Mouse (Mus musculus) intestine, embryonic 15.5 days (tissue): Measurements from ENCODE around the gene Gpsm1. TPM values are rescaled to one million over a fixed set of nuclear protein-coding genes. Genes with fewer than 3 reads are reported as not detected.
"Not testable (repeated sequence)": the region's sequence is repeated elsewhere in the genome, so short reads cannot be mapped to it uniquely, and the experiment has no call there.

Experiments
- ATAC-seq: fragments of 200-750 bp; cut with Nextera tagmentation; 2 replicates; pipeline ENCODE4 v1.8.0; 2017; ENCODE audit warnings: moderate TSS enrichment, moderate library complexity
- H3K27ac ChIP-seq: fragments of 300-500 bp; sonication (generic); 2 replicates; pipeline ENCODE4 v1.5.1; 2015; ENCODE audit warnings: mild to moderate bottlenecking, inconsistent platforms
- H3K27me3 ChIP-seq: fragments of 300-500 bp; sonication (generic); replicated peaks from 2 replicates; pipeline ENCODE4 v1.6.1; 2015; ENCODE audit warnings: inconsistent platforms
- H3K36me3 ChIP-seq: fragments of 300-500 bp; sonication (generic); 2 replicates; pipeline ENCODE4 v1.6.1; 2015; ENCODE audit warnings: inconsistent platforms
- H3K4me1 ChIP-seq: fragments of 300-500 bp; sonication (generic); replicated peaks from 2 replicates; pipeline ENCODE4 v1.6.1; 2015; ENCODE audit warnings: inconsistent platforms
- H3K4me2 ChIP-seq: fragments of 300-500 bp; sonication (generic); replicated peaks from 2 replicates; pipeline ENCODE4 v1.6.1; 2015; ENCODE audit warnings: mild to moderate bottlenecking, inconsistent platforms
- H3K4me3 ChIP-seq: fragments of 300-500 bp; sonication (generic); replicated peaks from 2 replicates; pipeline ENCODE4 v1.5.1; 2015; ENCODE audit warnings: inconsistent platforms
- H3K9ac ChIP-seq: fragments of 300-500 bp; sonication (generic); 2 replicates; pipeline ENCODE4 v1.6.1; 2015; ENCODE audit warnings: inconsistent platforms
- H3K9me3 ChIP-seq: fragments of 300-500 bp; sonication (generic); 2 replicates; pipeline ENCODE4 v1.6.1; 2016; ENCODE audit warnings: inconsistent platforms
- WGBS: fragments of 180-500 bp; shearing (Covaris S2); methylation state at CpG from one replicate; pipeline ENCODE4 v1.1.7; 2015; 5-methylcytosine and 5-hydroxymethylcytosine counted together
- polyA plus RNA-seq: library from polyadenylated mRNA; unstranded; fragments of >200 nt; fragmentation: Nextera tagmentation; extraction: Ambion mirVana; gene quantifications from 2 replicates; pipeline ENCODE4 v1.2.1, GENCODE M21; 2015

Gpsm1 gene
- polyA plus RNA-seq, 1 experiment from 2014 or later, result 26.8 TPM

- Histone ChIP-seq H3K4me2 (no peak overlapping the region), H3K4me1 (peaks cover 6% of the 10 kb centered on the region), H3K27ac (no peak overlapping the region), H3K36me3 (peaks cover 40% of the 10 kb centered on the region), H3K9me3 (no peaks in the 10 kb centered on the region), H3K4me3 (no peak overlapping the region), H3K27me3 (no peaks in the 10 kb centered on the region), H3K9ac (no peak overlapping the region)
- ATAC-seq, result no peak
- WGBS, result 54% methylated on average over 5 of the region's 5 CpGs
Observed at GRCm38 (mm10) chr2:26363481-26363880, 48.2 kb downstream of the Gpsm1 start.

DNA sequence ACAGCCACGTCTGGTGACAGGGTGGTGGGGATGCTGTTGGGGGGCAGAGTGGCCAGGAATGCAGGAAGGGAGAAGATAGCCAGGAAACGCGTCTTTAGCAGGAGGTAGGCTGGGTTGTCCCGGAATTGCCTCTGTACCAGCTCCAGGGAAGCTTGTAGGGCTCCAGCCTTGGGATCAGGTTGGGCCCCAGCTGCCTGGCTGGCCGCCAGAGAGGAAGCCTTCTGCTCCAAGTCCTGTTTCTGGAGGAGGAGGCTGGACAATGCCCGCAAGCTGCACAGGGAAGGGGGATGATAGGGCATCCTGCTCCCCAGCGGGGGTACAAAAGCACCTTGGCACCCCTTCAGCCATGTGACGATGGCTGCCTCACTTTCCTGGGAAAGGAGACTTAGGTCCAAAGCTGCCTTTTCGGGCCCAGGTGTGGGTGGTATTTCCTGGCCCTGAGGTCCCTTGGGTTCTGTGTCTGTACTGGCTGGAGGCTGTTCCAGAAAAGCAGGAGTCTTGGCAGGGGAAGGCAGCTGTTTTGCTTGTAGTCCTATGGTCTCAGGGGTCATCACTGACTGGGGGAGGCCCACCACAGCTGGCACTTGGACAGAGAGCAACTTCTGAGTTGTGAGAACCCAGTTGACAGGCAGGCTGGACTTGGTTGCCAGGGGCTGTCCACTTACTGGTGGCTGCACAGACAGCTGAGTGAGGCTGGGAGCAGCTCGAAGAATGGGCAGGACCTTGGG is 49.6 kb downstream of the Gpsm1 start:
- no peak for ATAC-seq
- Histone ChIP-seq H3K4me3 (no peak overlapping the region), H3K9ac (no peak overlapping the region), H3K36me3 (peaks cover 54% of the 10 kb centered on the region), H3K4me2 (no peak overlapping the region), H3K9me3 (no peaks in the 10 kb centered on the region), H3K27me3 (no peaks in the 10 kb centered on the region), H3K4me1 (peaks cover 6% of the 10 kb centered on the region), H3K27ac (no peak overlapping the region)
- WGBS, result 72% methylated on average over 10 of the region's 10 CpGs

- Histone ChIP-seq H3K9ac (no peak overlapping the region), H3K36me3 (peaks cover 65% of the 10 kb centered on the region), H3K27ac (no peak overlapping the region), H3K9me3 (no peaks in the 10 kb centered on the region), H3K4me1 (peaks cover 6% of the 10 kb centered on the region), H3K4me2 (no peak overlapping the region), H3K4me3 (no peak overlapping the region), H3K27me3 (no peaks in the 10 kb centered on the region)
- ATAC-seq, result no peak
- WGBS, result 94% methylated on average over 6 of the region's 6 CpGs
Observed at GRCm38 (mm10) chr2:26367911-26368310, 52.6 kb downstream of the Gpsm1 start.

DNA sequence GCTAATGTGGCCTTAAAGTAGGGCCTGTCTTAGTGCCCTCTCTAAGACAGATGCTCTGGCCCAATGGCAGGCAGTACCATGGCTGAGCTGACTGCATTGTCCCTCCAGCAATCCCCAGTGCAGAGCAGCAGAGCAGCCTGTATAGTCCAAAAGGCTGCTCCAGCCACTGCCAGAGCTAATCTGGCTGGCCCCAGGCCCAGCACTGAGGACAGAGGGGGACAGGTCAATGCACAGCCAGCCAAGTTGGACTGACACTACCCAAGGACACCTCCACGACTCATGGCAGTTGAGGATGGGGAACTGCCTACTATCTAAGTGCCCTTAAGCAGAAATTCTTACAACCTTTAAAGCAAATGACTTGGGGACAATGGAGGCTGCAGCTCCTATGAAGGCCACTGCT is 53.3 kb downstream of the Gpsm1 start:
- H3K9me3 ChIP-seq, result no peaks in the 10 kb centered on the region
- no peak for ATAC-seq

GRCm38 (mm10) chr2:26372396-26372795 is 57.1 kb downstream of the Gpsm1 start:
- H3K9me3 ChIP-seq, result no peaks in the 10 kb centered on the region
- H3K4me1 ChIP-seq, result no peaks in the 10 kb centered on the region
- H3K4me3 ChIP-seq, result no peak overlapping the region
- H3K4me2 ChIP-seq, result no peak overlapping the region
- H3K27me3 ChIP-seq, result no peaks in the 10 kb centered on the region
- peaks cover 66% of the 10 kb centered on the region for H3K36me3 ChIP-seq
- WGBS, result 93% methylated on average over 8 of the region's 8 CpGs
- no peak overlapping the region for H3K27ac ChIP-seq
- no peak for ATAC-seq
- H3K9ac ChIP-seq, result no peak overlapping the region

More for the DNA sequence above, 53.3 kb downstream of the Gpsm1 start:
- Histone ChIP-seq H3K4me1 (peaks cover 6% of the 10 kb centered on the region), H3K9ac (no peak overlapping the region), H3K4me3 (no peak overlapping the region), H3K36me3 (peaks cover 65% of the 10 kb centered on the region), H3K27me3 (no peaks in the 10 kb centered on the region), H3K4me2 (no peak overlapping the region), H3K27ac (no peak overlapping the region)
- WGBS, result 90% methylated on average over 1 of the region's 1 CpGs

DNA sequence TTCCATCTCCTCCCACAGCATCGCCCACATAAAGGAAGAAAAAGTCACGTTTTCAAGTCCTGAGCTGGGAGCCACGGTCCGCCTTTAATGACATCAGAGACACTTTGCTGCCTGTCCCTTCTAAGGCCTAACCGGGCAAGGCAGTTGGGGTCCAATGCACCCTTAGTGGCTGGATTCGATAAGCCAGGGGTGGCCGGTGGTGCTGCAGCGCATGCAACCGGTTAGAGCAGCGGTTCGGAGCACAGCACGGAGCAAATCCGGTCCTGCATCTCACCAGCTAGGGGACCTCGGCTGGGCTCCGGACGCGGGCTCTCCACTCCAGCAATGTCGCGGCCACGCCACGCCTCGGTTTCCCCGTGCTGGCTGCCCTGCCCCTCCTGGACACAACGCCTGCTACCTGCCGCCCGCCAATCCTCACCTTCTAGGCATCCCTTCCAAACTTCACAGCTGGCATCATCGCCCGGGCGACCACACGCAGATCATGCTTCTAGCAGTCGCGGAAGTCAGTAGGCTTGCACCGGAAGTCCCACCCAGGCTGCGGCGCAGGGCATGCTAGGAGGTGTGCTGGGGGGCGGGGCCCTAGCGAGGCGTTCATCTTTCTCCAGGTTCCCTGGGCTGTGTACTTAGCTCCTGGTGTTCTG is 64.9 kb downstream of the Gpsm1 start, which contains the start of gene Snapc4:
Gene Snapc4 (minus strand): TSS at position 523 of the 641 bp plus-strand sequence.
- Histone ChIP-seq H3K27me3 (no peaks in the 10 kb centered on the region), H3K9ac (peak within 1 kb of the TSS; percentile 88), H3K4me3 (peak within 1 kb of the TSS; percentile 81), H3K4me1 (0 out of 2 replicates have a peak, but pooled peaks cover 7% of the 10 kb centered on the region), H3K9me3 (no peaks in the 10 kb centered on the region), H3K27ac (0 out of 2 replicates have a peak within 1 kb of the TSS, but pooled peaks have one; percentile 40), H3K36me3 (peaks cover 43% of the 10 kb centered on the region), H3K4me2 (peak within 1 kb of the TSS; percentile 92)
- WGBS, result under 1% methylated on average over 38 of the region's 38 CpGs
- peak; percentile 98 for ATAC-seq

DNA sequence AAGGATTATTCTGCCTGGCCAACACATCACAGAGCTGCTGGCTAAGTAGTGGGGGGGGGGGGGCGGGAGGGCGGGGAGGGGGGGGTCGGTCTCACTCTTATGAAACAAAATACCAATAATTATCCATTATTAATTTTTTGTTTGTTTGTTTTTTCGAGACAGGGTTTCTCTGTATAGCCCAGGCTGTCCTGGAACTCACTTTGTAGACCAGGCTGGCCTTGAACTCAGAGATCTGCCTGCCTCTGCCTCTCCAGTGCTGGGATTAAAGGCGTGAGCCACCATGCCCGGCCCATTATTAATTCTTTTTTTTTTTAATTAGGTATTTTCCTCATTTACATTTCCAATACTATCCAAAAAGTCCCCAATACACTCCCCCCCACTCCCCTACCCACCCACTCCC is 65.6 kb downstream of the Gpsm1 start:
- H3K27me3 ChIP-seq, H3K9me3 ChIP-seq, H3K4me1 ChIP-seq, ATAC-seq, H3K27ac ChIP-seq: not testable (repeated sequence)
- peak overlapping the region; percentile 92 for H3K4me2 ChIP-seq
- H3K4me3 ChIP-seq, result peak overlapping the region; percentile 81
- WGBS, result 31% methylated on average over 6 of the region's 6 CpGs
- peaks cover 44% of the 10 kb centered on the region for H3K36me3 ChIP-seq
- peak overlapping the region; percentile 88; the same call in 1 of the 2 replicates for H3K9ac ChIP-seq

DNA sequence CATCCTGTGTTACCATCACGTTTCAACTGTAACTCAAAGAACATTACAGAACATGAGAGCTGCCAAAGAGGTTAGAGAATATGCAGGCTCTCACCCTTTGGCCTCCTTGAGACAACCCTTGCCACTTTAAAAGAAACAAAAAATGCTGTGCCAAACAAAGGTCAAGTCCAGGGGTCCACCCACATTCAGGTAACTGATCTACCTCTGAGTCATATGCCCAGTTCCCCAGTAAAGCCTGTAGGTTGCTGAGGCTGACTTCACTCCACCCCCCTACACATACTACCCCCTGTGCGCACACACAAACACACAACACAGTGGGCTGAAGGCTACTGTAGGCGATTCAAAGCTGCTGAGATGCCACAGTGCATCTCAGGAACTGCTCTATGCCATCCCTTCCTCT is 72.4 kb downstream of the Gpsm1 start:
- no peak overlapping the region for H3K27ac ChIP-seq
- H3K4me1 ChIP-seq, result peaks cover 14% of the 10 kb centered on the region
- no peaks in the 10 kb centered on the region for H3K9me3 ChIP-seq
- H3K4me3 ChIP-seq, result no peak overlapping the region
- peak overlapping the region; percentile 97; the same call in 1 of the 2 replicates for H3K9ac ChIP-seq
- WGBS, result 84% methylated on average over 3 of the region's 3 CpGs
- ATAC-seq, result no peak
- no peaks in the 10 kb centered on the region for H3K27me3 ChIP-seq
- H3K36me3 ChIP-seq, result peaks cover 64% of the 10 kb centered on the region
- H3K4me2 ChIP-seq, result peak overlapping the region; percentile 95

DNA sequence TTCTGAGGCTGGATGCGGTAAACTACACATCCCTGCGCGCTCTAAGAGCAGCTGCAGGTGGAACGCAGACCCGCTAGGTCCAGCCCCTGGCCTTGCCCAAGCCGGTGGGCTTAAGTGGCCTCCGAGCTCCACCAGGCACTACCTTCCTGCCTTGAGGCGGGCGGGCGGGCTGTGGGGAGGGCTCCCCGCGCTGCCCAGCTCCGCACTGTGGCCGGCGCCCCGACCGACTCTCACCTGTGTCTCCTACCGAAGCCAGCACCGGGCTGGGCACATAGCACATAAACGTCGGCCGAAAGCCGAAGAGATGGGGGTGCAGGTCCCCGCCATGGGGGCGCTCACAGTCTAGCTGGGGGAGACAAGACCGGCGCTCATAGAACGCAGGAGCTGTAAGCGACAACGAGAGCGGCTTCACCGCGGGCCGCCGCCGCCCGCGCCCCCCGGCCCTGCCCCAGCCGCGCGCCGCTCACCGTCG is 73.4 kb downstream of the Gpsm1 start:
- no peaks in the 10 kb centered on the region for H3K27me3 ChIP-seq
- peak overlapping the region; percentile 97 for H3K4me3 ChIP-seq
- under 1% methylated on average over 45 of the region's 45 CpGs for WGBS
- H3K4me2 ChIP-seq, result peak overlapping the region; percentile 95
- ATAC-seq, result peak; percentile 75
- peak overlapping the region; percentile 97 for H3K9ac ChIP-seq
- H3K36me3 ChIP-seq, result peaks cover 66% of the 10 kb centered on the region
- H3K27ac ChIP-seq, result peak overlapping the region; percentile 81
- no peaks in the 10 kb centered on the region for H3K9me3 ChIP-seq
- peaks cover 14% of the 10 kb centered on the region for H3K4me1 ChIP-seq

DNA sequence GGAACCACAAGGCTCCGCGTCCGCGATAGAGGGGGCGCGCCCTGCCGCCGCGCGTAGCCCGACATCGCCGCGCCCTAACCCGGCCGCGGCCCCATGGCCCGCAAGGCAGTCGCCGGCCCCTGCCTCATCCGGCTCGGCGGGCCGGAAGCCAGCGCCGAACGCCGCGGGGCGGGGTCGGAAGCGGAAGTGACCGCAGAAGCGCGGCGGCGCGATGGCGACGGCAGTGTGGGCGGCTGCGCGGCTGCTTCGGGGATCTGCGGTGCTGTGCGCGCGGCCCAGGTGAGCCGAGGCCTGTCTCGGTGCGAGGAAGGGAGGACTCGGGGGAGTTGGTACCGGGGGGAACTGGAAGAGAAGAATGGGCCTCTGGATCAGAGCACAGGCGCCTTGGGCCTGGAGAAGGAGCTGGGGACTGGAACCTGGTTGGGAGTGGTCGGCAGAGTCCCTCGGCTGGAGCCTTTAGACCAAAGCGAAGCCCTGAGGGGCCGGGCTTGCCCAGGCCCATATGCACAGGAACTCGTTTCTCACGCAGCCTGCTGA is 73.9 kb downstream of the Gpsm1 start, which contains the start of the genes Entr1 and Pmpca:
Gene Entr1 (minus strand): TSS at position 163 of the 537 bp plus-strand sequence.
Gene Pmpca (plus strand): TSS at position 186 of the 537 bp plus-strand sequence.
- Histone ChIP-seq H3K27me3 (no peaks in the 10 kb centered on the region), H3K36me3 (peaks cover 63% of the 10 kb centered on the region), H3K9ac (peak within 1 kb of the TSS; percentile 97), H3K9me3 (no peaks in the 10 kb centered on the region), H3K4me1 (peaks cover 14% of the 10 kb centered on the region), H3K27ac (peak within 1 kb of the TSS; percentile 81), H3K4me3 (peak within 1 kb of the TSS; percentile 97), H3K4me2 (peak within 1 kb of the TSS; percentile 95)
- under 1% methylated on average over 56 of the region's 60 CpGs for WGBS
- peak; percentile 95 for ATAC-seq

DNA sequence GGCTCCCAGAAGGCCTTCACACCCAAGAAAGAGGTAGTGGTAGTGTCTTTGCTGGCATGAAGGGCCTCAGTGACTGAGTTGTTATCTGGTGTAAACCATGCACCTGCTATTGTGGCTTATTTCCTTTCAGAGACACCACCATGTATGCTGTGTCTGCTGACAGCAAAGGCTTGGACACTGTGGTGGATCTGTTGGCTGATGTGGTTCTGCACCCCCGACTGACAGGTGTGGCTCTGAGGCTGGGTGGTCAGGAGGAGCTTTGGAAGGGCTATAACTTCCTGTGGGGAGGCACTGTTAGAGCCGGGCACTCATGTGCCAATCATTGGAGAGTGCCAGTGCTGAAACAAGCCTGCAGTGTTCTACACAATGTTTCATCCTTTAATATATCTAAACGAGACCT is 75.6 kb downstream of the Gpsm1 start:
- Histone ChIP-seq H3K4me2 (no peak overlapping the region), H3K36me3 (peaks cover 63% of the 10 kb centered on the region), H3K9ac (no peak overlapping the region), H3K4me1 (peaks cover 14% of the 10 kb centered on the region), H3K4me3 (no peak overlapping the region), H3K9me3 (no peaks in the 10 kb centered on the region), H3K27ac (no peak overlapping the region), H3K27me3 (no peaks in the 10 kb centered on the region)
- WGBS, result 77% methylated on average over 3 of the region's 3 CpGs
- ATAC-seq, result no peak

GRCm38 (mm10) chr2:26391617-26392016 is 76.3 kb downstream of the Gpsm1 start:
- WGBS, result 93% methylated on average over 6 of the region's 6 CpGs
- Histone ChIP-seq H3K27me3 (no peaks in the 10 kb centered on the region), H3K4me3 (no peak overlapping the region), H3K27ac (no peak overlapping the region), H3K9me3 (no peaks in the 10 kb centered on the region), H3K4me2 (no peak overlapping the region), H3K4me1 (peaks cover 14% of the 10 kb centered on the region), H3K9ac (no peak overlapping the region), H3K36me3 (peaks cover 64% of the 10 kb centered on the region)
- ATAC-seq, result no peak
